Mouse (Mus musculus): ENCODE measurements around the gene Crybg3.

Gene Crybg3

DNA sequence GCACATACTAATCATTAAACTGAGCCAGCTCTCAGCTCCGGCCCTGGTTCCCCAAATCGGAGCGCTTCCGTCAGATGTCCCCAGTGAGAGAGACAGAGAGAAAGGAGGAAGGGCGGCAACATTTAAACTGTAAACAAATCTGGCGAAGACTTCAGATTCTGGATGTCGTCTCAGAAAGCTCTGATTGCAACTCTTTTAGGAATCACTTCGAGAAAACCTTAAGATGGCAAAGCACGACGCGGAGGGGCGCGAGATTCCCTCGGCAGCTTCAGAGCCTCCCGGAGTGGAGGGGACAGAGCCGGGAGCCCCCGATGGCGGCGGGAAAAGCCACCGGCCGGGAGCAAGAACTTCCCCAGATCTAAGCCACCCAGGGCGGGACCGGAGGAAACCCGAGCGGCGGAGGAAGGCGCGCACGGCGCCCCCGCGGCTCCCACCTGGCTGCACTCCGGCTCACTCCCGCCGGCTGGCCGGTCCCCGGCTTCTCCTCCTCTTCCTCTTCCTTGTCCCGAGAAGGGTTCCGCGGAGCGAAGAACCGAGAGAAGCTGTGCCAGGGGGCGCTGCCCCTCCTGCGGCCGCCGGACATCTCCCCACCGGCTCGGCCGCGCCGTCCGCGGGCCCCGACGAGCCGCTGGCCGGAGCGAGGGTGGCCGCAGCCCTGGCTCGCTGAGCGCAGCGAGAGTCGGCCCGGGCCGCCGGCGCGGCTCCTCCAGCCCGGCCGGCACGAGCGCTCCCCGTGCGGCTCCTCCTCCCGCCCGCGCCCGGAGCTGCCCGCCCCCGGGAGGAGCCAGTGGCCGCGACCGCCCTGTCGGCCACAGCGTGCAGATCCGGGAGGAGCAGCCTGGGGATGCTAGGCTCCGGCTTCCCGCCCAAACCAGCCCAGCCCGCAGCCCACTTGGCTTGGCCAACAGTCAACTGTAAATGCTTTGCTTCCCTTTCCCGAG lies at the start of gene Crybg3:
Crybg3 (minus strand) TSS at position 669 of the 941 bp plus-strand sequence.
- peak in 1 of 2 experiments; percentile 14 for DNase-seq (ENCODE audit: low spot score in 2 of 2)

DNA sequence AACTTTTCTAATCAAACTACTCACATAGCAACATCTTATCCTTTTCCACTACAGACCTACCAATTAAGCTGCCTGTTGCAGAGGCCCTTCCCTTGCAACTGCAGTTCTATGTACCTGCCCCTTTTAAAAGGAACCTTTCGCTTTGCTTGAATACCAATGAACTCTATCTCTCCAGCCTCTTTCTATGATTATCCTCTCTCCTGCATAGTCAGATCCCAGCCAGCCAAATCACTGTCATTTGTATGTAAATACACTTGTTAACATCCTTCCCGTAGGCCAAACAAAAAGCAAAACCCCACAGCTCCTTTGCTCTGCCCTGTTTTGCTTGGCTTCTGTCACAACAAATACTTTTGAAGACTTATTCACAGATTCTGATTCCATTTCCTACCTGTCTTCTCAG lies 43.0 kb upstream of the Crybg3 start:
- no peak for DNase-seq (ENCODE audit: low spot score in 2 of 2)

DNA sequence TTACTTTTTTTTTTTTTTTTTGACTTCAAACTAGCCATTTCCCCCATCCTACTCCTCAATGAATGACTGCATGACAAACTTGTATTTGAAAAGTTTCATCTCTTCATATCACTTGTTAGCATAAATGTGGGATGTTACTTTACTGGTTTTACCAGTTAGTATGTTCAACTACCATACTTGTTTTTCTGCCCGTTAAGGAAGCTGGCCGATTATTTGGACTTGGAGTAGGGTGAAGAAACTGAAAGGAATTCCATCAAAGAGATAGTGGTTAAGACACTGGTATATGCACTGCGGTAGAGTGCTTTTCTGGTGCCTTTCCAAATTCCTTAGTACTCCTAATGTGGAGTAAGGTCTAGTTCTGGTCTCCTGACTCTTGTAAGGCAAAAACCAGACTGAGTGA lies 39.2 kb upstream of the Crybg3 start:
- DNase-seq (ENCODE audit: low spot score in 2 of 2), result no peak

DNA sequence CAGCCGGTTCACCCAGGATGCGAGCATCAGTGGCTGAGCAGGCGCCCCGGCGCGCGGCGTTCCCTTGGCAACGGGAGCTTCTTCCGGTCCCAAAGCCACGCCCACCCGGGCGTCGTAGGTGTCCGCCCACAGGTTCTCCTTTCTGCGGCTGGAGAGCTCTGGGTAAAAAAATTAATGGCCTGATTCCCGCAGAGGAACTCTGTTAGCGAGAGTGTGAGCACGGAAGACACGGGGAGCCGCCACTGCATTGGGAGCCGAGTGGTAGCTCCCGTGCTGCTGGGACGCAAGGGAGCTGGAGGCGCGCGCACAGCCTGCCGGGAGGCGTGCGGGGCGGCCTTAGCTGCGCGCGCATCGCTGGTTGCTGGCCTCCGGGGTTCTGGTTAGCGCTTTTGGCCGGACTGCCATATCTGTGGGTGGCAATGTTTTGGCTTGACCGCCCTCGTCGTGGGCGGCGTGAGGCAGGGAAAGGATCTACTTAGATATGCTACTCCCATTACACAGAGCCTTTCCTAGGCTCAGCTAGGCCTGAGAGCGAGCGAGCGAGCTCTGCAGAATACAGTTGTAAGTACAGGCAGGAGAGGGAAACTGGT lies 38.4 kb upstream of the Crybg3 start, which contains the start of gene Arl6:
Arl6 (minus strand) TSS at position 290 of the 590 bp plus-strand sequence.
- DNase-seq (ENCODE audit: low spot score in 2 of 2), result peak; percentile 93 to 94

DNA sequence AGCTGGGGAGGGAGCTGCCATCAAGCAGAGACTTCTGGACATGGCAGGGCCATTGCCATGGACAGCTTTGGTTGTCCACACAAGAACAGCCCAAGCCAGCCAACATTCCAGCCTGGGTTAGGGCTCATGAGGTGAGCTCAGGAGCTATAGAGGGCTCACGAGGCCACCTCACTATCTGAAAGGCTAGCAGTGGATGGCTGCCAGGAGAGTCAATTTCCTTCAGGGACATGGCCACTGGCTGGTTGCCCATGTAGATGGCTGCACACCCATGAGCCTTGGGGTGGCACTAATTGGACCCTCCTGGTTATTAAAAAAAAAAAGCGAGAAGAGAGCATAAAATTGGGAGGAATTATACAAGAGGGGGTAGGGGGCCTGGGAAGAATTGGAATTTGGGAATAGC lies 33.8 kb upstream of the Crybg3 start:
- DNase-seq (ENCODE audit: low spot score in 2 of 2), result no peak

DNA sequence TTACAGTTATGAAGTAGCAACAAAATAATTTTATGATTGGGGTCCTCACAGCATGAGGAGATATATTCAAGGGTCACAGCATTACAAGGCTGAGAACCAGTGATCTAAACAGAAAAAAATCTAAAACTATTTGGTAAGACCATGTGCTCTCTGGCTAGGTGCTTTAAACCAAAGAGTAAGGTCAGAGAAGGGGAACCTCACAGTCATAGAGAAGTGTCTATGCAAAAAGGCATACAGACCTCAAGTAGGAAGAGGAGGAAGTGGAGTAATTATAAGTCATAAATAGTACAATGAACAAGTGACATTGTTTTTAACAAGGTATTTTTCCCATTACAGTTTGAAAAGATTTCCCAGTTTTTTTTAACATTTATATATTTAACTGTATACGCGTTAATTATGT lies 20.8 kb upstream of the Crybg3 start:
- no peak for DNase-seq (ENCODE audit: low spot score in 2 of 2)

DNA sequence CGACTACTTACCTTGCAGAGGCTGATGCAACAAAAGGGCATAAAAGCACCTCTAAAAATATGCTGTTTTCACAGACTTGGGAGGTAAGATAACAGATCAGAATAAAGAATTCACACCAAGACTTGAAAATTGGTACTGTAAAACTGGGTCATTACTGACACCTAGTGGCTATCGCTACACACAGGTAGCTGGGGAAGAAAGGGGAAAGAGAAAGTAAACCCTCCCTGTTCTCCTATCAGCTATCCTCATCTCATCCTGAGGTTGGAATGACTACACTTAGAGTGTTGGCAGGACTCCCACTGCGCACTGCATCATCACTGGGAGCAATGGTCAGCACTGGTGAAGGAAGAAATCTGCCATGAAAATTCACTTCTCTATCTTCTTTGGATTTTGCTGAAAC lies 16.4 kb upstream of the Crybg3 start:
- DNase-seq (ENCODE audit: low spot score in 2 of 2), result no peak

DNA sequence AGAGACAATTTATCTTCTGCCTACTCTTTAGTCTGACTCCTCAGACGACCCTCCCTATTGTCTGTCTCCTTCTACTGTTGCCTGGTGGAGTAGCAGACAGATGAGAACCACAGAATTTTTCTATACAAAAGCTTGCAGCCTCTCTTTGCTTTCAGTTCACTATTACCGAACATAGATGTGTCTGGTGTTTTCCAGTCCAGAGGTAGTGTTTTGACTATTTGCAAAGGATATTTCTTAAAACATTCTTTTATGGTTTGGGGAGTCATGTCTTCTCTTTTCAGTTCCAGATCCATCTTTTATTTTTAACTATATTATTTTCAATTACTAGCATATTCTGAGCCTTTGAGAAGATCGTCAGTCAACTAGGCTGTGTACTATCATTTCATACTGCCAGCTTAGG lies 14.9 kb upstream of the Crybg3 start:
- DNase-seq (ENCODE audit: low spot score in 2 of 2), result no peak

DNA sequence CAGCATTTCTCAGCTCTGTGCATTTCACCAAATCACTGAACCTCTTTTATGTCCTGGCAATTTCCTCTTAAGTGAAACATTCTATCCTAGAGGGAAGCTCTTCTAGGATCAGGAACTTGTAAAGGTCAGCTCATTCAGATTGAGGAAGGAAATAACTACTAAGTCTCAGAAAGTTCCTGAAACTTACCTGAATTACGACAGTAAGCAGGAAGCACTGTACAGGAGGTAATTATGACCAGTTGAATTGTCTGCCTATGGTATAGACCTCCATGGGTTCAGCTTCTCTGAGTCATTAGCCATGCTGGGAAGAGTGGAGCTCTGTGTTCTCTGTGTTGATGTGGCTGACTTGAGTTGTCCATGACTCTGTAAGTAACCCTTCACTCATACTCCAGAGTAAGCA lies 10.0 kb upstream of the Crybg3 start:
- no peak for DNase-seq (ENCODE audit: low spot score in 2 of 2)

DNA sequence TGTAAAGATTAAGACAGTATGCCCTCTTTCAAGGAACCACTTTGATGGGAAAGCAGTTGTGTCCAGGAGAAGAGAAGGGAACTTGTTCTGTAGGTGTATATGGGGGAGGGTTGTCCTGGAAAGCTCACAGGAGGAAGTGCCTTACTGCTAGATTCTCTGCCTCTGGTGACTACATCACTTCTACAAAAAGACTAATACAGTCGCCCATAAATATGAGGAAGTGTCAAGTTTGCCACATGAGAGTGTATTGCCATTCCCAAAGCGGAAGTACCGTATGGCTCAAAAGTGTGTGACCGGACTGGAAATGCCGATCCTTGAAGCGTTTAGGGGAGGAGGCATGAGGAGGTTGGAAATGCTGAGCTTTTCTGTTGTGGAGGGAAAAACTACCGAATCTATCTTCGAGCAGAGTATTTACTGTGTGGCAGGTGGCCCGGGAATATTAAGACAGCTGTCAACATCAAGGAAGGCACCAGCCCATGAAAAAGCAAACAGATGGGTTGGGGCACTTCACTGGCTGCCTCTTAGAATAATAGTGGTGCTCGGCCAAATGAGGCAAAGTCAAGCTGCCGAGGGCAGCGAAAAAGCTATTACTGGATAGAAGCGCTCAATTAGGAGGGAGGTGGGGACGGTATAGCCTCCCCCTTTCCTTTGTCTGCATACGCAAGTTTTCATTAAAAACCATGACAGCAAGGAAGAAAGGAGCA lies 3.5 kb upstream of the Crybg3 start:
- no peak for DNase-seq (ENCODE audit: low spot score in 2 of 2)

DNA sequence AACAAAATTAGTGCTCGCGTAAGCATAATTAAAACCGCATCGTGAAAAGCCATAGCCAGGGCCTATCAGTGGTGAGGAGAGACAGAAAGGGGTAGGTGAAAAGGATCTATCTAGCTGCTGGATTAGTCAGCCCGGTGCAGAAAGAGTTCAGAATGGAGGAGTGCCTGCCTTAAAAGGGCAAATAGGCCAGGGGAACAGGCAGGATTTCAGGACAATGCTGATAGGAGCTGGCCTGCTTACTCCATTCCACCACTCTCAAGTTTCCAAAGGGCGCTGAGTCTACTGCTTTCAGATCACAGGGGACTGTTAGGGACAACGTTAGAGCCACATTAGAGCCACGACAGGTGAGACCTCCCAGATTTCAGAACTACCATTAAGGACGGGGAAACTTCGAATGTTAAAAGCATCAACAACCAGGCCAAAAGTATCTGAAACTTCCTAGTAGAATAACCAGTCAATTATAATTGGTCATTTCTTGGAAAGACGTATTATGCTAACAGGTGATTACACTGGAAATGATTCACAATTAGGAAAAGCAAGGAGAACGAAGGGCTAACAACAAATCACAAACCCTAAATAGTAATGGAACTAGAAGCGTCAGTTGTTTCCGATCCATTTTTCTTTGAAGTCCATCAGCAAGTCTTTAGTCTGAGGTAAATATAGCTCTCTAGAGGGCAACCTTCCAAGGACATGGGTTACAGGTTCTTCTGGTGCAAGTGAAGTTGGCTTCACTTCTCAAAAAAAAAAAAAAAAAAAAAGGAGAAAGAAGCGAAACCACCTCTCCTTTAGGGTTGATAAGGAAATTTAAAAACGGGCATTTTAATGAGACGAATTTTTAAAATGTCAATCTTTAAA lies 1.1 kb downstream of the Crybg3 start:
- DNase-seq (ENCODE audit: low spot score in 2 of 2), result no peak

DNA sequence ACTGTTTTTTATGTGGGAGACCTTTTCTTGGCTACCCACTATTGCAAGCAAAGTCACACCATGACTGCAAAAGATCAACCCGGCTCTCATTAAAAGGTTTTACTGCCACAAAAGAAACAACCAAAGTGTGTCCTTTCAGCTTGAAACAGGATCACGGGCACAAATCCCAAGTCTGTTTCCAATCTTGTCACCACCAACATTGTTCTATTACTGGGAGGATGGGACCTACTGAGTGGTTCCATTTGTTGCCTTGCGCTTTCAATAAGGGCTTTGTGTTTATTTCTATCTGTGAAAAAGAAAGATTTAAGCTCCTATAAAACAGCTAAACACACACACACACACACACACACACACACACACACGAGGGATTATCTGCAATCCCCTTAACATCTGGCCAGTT lies 1.8 kb downstream of the Crybg3 start:
- no peak for DNase-seq (ENCODE audit: low spot score in 2 of 2)

DNA sequence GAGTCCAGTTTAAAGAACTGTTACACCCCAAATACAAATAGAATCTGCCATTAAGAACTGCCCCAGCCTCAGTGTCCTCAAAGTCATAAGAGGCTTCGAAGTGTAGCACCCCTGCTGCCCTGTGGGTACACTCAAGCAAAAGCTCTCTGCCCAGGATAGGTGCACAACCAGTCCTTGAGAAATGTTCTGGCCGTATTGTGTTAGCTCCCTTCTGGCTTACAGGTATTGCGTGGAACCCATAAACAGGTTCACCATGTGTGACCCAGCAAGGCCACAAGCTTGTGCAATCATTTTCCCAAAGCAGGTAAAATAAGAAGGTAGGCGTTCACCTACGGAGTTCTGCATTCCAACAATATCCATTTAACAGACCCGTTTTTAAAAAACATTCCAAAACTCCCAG lies 3.5 kb downstream of the Crybg3 start:
- no peak for DNase-seq (ENCODE audit: low spot score in 2 of 2)

DNA sequence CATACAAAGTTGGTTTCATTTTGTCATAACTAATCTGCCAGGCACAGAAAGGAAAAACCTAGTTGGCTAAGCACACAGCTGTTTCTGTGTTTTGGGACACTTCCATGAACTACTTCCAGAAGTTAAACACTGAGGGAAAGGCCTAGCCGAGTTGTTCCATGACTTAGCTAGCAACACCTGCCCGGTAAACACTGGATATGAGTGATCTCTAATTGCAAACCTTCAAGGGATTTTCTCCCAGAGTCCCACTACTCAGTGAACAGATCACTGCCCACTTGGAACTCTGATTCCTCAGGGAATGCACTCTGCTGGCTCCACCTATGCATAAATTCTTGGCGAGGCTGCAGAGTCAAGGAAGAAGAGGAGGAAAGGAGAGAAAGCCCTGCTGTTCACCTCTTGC lies 6.1 kb downstream of the Crybg3 start:
- DNase-seq (ENCODE audit: low spot score in 2 of 2), result no peak

DNA sequence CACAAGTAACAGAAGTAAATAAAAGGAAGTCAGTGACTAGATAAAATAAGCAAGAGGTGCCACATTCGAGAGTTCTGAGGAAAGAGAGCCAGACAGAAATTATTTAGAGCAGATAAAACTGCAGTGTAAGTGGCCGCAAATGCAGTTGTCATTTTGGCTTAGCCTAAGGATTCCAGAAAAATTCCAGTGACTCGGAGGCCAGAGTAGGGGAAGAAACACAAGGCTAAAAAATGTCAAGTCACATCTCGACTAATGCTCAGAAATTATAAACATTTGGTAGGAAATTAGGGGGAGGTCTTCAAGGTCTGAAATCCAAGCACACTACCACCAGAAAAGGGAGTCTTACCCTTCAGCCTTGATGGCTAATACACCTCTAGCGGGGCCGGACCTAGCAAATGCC lies 10.0 kb downstream of the Crybg3 start:
- DNase-seq (ENCODE audit: low spot score in 2 of 2), result no peak

DNA sequence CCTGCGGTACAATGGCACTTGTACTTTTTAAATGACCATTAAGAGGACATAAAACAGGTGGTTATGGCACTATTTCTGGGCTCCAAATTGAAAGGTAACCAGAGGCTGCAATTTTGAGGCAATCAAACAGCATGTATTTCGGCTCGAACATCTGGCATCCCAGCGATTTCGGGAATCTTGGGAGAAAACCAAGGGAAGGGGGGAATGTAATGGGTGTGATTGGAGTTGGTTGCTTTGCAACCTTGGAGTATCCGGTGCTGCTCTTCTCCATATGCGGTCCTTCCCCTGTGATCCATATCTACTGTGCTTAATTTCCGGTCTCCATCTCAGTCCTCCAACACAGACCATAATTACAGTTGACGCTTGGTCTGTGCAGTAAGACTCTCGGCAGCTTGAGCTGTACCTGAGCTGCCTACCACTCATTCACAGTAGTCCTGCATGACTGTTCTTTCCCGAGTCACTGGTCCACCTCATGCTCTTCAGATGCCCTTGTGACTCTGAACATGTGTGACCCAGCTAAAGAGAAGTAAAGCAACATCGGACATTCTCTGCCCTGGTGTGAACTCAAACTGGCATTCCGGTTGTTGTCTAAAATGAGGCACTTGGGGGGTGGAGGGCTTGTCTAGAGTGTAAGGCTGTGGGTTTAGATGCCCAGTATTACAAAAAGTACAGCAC lies 12.3 kb downstream of the Crybg3 start:
- no peak for DNase-seq (ENCODE audit: low spot score in 2 of 2)

DNA sequence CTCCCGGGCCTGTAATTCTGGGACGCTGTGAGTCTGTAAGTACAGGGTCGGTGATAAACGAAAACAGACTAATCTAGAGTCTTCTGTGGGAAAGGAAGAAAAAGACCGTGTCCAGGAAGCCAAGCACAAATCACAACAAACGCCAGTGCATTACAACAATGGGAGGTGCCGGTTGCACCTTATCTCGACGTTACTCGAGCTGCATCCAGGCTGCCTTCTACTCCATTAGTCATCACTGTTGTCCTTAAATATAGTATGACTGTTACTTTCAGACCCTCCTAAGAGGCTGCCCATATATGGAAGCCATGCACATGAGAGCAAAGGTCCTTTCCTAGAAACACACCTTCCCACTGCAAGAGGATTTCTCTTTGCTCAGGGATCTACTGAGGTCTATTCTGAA lies 13.0 kb downstream of the Crybg3 start:
- no peak for DNase-seq (ENCODE audit: low spot score in 2 of 2)

DNA sequence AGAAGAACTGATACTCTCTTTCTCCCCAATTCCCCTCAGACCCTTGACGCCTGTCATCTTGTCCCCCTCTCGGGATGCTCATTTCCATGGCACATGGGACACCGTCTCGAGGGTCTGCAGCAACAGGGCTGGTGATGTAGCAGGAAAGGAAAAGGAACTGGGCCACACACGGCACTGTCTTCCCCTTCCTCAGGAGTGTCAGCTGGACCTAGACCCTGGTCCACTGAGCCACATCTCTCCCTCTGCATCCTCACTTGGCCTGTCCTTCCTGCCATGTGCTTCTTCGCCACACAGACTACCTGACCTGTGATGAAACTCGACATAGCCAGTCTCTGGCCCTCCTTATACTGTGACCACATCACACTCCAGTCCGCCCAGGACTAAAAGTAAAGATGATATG lies 13.9 kb downstream of the Crybg3 start:
- DNase-seq (ENCODE audit: low spot score in 2 of 2), result no peak

DNA sequence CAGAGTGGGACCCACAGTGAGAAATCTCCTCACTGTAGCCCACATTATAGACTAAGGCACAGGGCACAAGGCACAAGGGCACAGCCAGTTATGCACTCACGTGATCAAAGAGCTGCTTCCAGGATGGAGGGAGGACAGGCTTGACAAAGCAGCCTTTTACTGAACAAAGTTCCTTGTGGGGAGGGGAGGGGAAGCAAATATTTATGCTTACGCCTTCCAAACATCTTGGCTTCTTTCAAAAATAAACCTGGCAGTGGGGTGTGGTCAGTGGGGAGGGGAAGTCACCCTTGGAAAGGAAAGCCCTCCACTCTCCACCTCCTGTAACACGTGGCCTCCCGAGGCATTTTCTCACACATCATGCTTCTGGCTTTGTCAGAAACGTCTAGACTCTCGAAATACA lies 14.5 kb downstream of the Crybg3 start:
- DNase-seq (ENCODE audit: low spot score in 2 of 2), result no peak

DNA sequence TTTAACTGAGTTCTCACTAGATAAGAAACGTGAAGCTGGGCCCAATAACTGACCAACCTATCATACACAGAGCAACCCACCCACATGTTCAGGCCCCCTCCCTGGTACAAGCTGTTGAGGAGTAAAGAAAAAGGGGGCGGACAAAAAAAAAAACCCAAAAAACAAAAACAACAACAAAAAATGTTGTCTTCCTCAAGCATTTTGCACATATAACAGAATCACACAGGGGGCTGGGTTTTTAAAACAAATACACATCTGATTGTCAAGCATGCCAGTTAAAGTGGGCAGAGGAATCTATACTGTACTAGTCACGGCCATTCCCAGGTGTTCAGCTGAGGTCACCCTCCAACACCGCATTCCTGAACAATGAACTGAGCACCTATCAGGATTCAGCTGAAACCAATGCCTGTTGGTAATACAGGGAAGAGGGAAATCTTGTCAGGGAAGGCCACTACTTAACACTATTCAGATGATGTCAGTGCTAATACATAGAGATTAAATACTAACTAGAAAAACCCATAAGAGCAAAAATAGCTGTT lies 15.0 kb downstream of the Crybg3 start:
- DNase-seq (ENCODE audit: low spot score in 2 of 2), result no peak

DNA sequence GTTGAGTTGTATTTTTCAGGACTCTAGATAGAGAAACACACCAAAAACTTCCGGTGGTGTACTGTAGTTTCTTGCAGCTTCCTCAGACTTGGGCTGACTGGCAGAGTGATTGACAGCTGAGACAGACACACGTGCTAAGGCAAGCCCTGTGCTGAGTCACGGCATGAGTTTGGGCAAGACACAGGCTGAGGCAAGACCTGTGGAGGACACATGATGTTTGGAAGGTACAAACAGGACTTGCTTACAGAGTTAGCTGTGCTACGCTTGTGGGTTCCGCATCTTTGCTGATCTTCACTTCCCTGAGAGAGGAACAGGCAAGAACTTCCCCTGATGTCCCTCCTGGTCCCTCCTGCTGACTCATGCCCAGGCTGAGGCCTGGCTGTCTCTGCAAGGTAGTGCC lies 17.3 kb downstream of the Crybg3 start:
- no peak for DNase-seq (ENCODE audit: low spot score in 2 of 2)

Measured in right cerebral cortex, postnatal 36 days (tissue).